Mouse (Mus musculus) ovary, adult 18-20 months (tissue): ENCODE results near the gene Scimp.
"Not testable (repeated sequence)": the region's sequence is repeated elsewhere in the genome, so short reads cannot be mapped to it uniquely, and the experiment has no call there.

Experiments
- DNase-seq: peaks from one replicate; pipeline ENCODE4 v3.0.0; 2022; ENCODE audit warnings: low spot score, mixed read lengths

Gene Scimp

GRCm38 (mm10) chr11:70811471-70812240 lies 730 bp downstream of the Scimp start:
- no peak for DNase-seq

GRCm38 (mm10) chr11:70811041-70811440 lies 1.3 kb downstream of the Scimp start:
- DNase-seq = no peak

GRCm38 (mm10) chr11:70809011-70809410 lies 3.4 kb downstream of the Scimp start:
- DNase-seq = no peak

GRCm38 (mm10) chr11:70808101-70808500 lies 4.3 kb downstream of the Scimp start:
- no peak for DNase-seq

- DNase-seq = no peak
Observed at GRCm38 (mm10) chr11:70807630-70808029, 4.8 kb downstream of the Scimp start.

- DNase-seq = no peak
Observed at GRCm38 (mm10) chr11:70806697-70807096, 5.7 kb downstream of the Scimp start.

DNA sequence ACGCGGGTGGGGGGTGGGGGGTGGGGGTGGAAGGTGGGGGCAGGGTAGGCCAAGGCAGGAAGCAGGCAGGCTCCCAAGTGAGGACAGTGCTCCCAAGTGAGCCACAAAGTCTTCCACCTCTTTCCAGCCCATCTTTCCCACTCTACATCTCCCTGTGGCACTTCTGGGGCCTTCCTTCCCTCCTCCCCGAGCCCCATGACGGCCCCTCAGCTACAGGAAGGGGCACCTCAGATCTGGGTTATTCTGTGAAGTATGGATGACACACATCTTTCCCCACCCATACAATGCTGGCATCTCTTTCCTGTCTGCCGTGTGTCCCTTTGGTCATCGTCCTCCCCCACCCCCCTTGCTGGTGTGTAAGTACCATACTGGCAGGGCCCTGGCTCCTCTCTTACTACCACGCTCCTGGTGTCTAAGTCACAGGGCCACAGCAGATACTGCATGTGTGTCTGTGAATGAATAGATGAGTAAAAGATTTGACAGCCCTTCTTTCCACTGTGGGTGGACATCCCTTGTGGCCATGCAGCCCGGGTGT lies 6.7 kb downstream of the Scimp start:
- DNase-seq = no peak

GRCm38 (mm10) chr11:70804395-70804794 lies 8.0 kb downstream of the Scimp start:
- no peak for DNase-seq

DNA sequence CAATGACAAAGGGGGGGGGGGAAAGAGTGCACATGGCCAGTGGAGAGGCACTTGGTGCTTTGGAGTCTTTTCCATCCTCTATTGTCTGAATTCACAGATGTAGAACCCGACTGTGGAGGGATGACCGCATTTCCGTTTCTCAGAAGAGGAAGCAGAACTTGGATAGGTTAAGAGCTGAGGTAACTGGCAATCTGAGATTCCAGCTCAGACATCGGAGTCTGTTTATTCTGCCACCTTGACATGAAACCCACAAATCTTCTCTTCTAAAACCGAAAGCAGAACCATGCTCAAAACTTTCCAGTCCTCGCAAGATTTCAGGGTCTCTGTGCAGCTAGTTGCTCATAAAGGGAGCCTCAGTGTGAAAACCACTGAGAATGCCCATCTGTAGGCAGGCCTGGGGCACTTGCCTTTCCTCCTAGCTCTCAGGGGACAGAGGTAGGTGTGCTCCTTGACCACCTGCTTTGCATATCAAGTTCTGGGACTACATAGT lies 8.6 kb downstream of the Scimp start:
- DNase-seq = no peak

DNA sequence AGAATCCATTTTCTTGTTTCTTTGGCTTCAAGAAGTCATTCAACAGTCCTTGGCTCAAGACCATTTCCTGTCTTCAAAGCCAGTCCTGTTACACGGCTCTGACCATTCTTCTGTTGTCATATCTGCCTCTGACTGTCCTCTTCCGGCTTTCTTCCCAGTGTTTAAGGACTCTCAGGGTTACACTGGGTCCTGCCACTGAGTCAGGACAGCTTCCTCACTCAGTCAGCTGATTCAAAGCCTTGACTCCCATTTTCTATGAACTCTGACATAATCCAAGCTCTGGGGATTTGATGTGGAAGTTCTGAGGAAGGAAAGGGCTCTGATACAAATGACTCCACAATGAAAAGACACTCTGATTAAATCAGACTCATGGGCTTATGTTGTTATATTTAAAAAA lies 9.5 kb downstream of the Scimp start:
- no peak for DNase-seq

DNA sequence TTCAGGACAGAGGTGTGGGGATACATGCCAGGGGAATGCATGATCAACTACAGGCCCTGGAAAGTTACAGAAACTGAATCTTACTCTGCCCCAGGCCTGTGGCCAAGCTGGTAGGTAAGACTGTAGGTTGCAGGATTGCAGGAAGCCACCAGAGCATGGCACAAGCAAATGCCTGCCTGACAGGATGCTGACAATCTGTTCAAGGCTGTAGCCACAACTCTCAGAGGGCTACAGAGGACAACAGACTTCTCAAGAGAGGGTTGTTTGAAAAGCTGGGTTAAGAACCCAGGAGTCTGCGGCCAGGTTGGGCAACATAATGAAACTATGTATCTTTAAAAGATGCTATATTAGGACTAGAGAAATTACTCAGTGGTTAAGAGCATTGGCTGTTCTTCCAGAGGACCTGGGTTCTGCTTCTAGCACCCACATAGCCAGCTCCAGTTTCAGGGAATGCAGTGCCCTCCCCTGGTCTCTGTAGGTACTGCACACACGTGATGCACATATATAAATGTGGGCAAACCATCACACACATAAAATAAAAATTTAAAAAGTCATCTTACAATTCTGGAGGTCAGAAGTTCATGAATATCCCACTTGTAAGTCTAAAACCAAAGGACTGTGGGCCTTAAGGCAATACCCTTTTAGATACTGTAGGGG lies 10.1 kb downstream of the Scimp start:
- DNase-seq = no peak

GRCm38 (mm10) chr11:70792409-70792808 lies 20.0 kb downstream of the Scimp start:
- no peak for DNase-seq

- no peak for DNase-seq
Observed at GRCm38 (mm10) chr11:70791676-70792075, 20.7 kb downstream of the Scimp start.

DNA sequence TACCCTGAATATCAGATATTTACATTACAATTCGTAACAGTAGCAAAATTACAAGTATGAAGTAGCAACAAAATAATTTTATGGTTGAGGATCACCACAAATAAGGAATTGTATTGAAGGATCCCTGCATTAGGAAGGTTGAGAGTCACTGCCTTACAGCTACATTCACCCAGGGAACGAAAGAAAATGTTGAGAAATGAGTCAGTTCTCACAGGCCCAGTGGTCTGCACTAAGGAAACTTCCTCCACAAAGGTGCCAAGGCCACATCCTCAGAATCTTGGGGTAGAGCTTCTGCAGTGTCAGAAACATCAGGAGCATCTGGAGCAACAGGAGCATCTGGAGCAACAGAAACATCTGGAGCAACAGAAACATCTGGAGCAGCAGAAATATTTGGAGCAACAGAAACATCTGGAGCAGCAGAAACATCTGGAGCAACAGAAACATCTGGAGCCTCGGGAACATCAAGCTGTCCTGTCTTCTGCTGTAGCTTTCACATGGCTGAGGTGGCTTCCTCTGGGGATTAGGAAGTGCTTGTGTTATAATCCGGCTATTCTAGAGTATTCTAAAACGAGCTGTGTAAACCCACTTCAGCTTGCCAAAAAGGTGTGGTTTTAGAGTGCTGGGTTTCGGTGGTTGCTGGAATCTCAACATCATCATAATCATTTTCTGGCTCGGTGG lies 21.4 kb downstream of the Scimp start:
- no peak for DNase-seq

- no peak for DNase-seq
Observed at GRCm38 (mm10) chr11:70790426-70790825, 22.0 kb downstream of the Scimp start.

DNA sequence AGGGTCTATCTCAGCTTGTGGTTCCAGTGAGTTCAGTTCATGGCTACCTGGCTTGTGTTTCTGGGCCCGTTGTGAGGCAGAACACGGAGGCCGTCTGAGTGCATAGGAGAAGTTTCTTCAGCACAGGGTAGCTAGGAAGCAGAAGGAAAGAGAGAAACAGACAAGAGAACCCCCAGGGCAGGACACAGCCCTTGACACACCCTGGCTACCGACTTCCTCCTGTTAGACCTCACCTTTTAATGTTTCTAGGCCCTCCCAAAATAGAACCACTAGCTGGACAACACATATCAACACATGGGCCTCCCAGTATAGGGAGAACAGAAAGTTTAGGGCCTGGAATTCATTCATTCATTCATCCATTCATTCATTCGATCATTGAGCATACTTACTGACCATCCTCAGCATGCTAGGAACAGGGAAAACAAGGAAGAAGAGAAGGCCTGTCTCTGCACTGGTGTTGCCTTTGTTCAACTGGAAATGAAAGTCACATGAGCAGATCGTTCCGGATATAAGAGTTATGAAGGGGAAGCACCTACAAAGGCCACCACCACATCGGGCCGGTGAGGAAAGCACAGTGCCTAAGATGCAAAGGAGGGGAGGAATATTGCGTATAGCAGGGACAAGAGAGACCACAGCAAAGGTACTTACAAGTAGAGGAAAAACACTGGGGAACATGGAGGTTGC lies 23.3 kb downstream of the Scimp start:
- DNase-seq = no peak

DNA sequence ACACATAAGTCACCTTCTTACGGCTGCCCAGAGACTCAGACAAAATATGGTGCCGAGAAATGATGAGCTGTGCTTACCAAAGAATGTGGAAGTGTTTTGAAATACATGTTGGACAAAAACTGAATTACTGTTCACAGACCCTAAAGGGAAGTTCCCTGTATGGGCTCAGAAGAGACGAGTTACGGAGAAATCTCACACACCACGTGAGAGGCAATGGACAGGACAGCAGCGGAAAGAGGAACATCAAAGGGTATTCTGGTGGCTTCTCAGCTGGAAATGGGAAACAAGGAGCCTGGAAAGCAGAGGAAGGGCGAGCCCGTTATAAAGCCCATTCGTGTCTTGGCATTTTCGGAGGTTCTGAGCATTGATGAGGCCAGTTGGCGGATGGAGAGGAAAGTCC lies 25.3 kb downstream of the Scimp start:
- no peak for DNase-seq

DNA sequence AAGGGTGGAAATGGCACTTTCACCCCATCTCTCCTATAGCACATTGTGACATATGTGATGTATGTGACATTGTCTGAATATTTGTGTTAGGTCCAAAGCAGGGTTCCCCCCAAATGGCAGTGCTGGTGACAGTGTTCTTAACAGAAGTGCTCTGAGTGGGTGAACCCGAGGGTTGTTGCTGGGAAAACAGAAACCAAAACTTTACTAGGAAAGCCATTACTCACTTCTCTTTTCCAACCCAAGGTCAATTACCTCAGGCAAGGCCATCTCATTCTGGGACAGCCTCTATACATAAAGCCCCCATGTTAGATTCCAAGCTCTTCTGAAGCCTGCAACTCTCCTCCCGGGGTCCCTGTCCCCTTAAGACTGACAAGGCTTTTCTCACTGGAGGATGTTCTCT lies 26.5 kb downstream of the Scimp start:
- no peak for DNase-seq

DNA sequence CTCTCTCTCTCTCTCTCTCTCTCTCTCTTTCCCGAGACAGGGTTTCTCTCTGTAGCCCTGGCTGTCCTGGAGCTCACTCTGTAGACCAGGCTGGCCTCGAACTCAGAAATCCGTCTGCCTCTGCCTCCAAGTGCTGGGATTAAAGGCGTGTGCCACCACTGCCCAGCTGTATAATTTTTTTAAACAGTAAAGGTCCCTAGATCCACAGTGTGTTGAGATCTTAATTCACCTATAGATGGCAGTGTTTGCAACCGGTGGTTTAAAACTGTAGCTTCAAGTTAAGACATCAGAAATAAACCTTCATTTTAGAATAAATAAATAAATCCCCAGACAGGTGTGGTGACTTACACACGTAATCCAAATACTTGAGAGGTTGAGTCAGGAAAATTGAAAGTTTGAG lies 34.3 kb downstream of the Scimp start:
- not testable (repeated sequence) for DNase-seq

GRCm38 (mm10) chr11:70777634-70778033 lies 34.8 kb downstream of the Scimp start:
- no peak for DNase-seq

- DNase-seq = peak; percentile 28
Observed at GRCm38 (mm10) chr11:70776830-70777571, 35.4 kb downstream of the Scimp start.
